ENCODE assay signal across 14 mouse cellular contexts in the genomic region with DNA sequence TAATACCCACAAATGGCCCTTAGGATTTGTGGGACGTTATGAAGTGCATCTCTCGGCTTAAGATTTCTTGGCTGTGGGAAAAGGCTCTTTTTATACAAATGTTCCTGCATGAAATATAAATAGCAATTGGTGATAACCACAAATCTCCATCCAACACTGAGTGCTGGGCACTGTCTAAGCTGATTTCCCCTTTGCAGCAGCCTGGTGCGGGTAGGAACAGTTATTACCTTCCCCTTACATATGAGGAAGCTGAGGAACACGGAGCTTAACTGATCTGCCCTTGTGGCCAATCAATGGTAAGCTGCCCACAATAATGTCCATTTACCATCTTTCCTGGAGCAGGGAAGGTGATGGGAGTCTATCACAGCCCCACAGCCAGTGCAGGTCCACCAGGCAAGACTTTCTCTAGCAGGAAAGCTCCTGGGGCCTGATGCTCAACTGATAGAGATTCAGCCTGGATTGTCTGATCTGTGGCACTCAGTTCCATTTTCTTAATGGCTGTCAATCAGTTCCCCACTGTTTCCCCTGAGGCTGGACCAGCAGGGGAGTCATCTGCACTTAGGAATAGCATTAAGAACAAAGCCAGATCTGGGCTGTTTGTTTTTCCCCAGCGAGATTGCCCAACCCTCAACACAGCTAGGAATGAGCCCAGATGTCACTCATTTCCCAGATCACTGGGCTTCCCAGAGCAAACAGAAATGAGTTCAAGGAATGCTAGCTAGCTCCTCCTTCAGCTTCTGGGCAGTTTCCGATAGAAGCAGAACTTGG. TPM values are rescaled to one million over a fixed set of nuclear protein-coding genes. Genes with fewer than 3 reads are reported as not detected.
DNase-seq lines count a peak whose midpoint lies in the region; ATAC-seq and TF ChIP-seq lines count a peak whose summit lies in the region.
"Had no signal": no experiment of that assay in that cellular context is flagged by ENCODE, and none has a peak within 500 bp of the region (broad histone marks: within the 10 kb centered on the region; RNA-seq: fewer than 3 reads in every experiment).

No protein-coding gene starts in this region.

- H3K9me3 ChIP-seq in liver, embryonic 11.5 days (ENCODE audit: control insufficient read depth, low read length), result no peaks in the 10 kb centered on the region
- H3K9me3 ChIP-seq in MEL (replicated peaks; ENCODE audit: insufficient read depth, low read length), result no peaks in the 10 kb centered on the region

- TF ChIP-seq RAD21 in MEL (IDR thresholded peaks at IDR 0.05; ENCODE audit: low read depth, low read length), result no peak

- DNase-seq in liver, adult 2 months (ENCODE audit: extremely low read depth, low read depth, low spot score), result peak; percentile 75
- no peak for DNase-seq in liver, embryonic 11.5 days (ENCODE audit: low spot score)
- DNase-seq in MEL (ENCODE audit: low read depth, low spot score) (peak; percentile 71), ZHBTc4 (ENCODE audit: low read depth, low spot score) (peak; percentile 92)
- no peak for DNase-seq in heart, postnatal 25 days (ENCODE audit: low spot score)
- DNase-seq in layer of hippocampus, postnatal 36 days, result no peak
- DNase-seq: gastrocnemius, postnatal 14 days; kidney, postnatal 4 days; right cerebral cortex, postnatal 4 days had no signal

- peak; percentile 49 to 52; a peak in 2 of 4 replicates for TF ChIP-seq EP300 in MEL (IDR thresholded peaks at IDR 0.05; ENCODE audit: low read depth in 1 of 2, low read length in 2 of 2)

- 54% methylated on average over 6 of the region's 6 CpGs for WGBS in liver, adult 2 months
- 44% methylated on average over 6 of the region's 6 CpGs for WGBS in liver, embryonic 11.5 days

- H3K27me3 ChIP-seq in liver, adult 2 months (ENCODE audit: control insufficient read depth, insufficient read depth, low read length), result no peaks in the 10 kb centered on the region
- no peaks in the 10 kb centered on the region for H3K27me3 ChIP-seq in liver, embryonic 11.5 days (replicated peaks; ENCODE audit: control insufficient read depth, insufficient read depth, low read length)
- no peaks in the 10 kb centered on the region for H3K27me3 ChIP-seq in MEL (ENCODE audit: control insufficient read depth in 1 of 2, insufficient read depth in 2 of 2, low read length in 2 of 2)

- no peak overlapping the region for H3K4me2 ChIP-seq in liver, embryonic 11.5 days

- H3K4me3 ChIP-seq in liver, adult 2 months (ENCODE audit: insufficient read depth, low read depth, low read length), result no peak overlapping the region
- no peak overlapping the region for H3K4me3 ChIP-seq in liver, embryonic 11.5 days (ENCODE audit: low read depth, low read length)
- H3K4me3 ChIP-seq in MEL (ENCODE audit: control insufficient read depth in 1 of 2, insufficient read depth in 1 of 2, low read depth in 2 of 2, low read length in 2 of 2), result no peak overlapping the region
- H3K4me3 ChIP-seq: megakaryocyte, embryonic 14.5 days had no signal

- peaks cover 5% of the 10 kb centered on the region; the same call in 1 of the 2 replicates for H3K4me1 ChIP-seq in liver, adult 2 months (ENCODE audit: control insufficient read depth, insufficient read depth, low read length)
- peaks cover 10% of the 10 kb centered on the region; the same call in 1 of the 2 replicates for H3K4me1 ChIP-seq in liver, embryonic 11.5 days (replicated peaks; ENCODE audit: control insufficient read depth, insufficient read depth, low read length)
- H3K4me1 ChIP-seq in MEL (ENCODE audit: control insufficient read depth in 1 of 2, insufficient read depth in 2 of 2, low read length in 2 of 2), result peaks cover 9 to 34% of the 10 kb centered on the region in 2 experiments

- H3K79me2 ChIP-seq in liver, adult 2 months (ENCODE audit: control insufficient read depth, insufficient read depth, low read length), result no peaks in the 10 kb centered on the region
- H3K79me2 ChIP-seq in MEL (ENCODE audit: control insufficient read depth, insufficient read depth, low read length, poor library complexity), result no peaks in the 10 kb centered on the region

- H3K36me3 ChIP-seq in liver, adult 2 months (ENCODE audit: control insufficient read depth, insufficient read depth, low read length), result no peaks in the 10 kb centered on the region
- no peaks in the 10 kb centered on the region for H3K36me3 ChIP-seq in liver, embryonic 11.5 days (ENCODE audit: control insufficient read depth, insufficient read depth, low read length)
- peaks cover 0 to 15% of the 10 kb centered on the region in 2 experiments; a peak in 2 of 4 replicates for H3K36me3 ChIP-seq in MEL (ENCODE audit: control insufficient read depth in 1 of 2, insufficient read depth in 2 of 2, low read length in 2 of 2)

- TF ChIP-seq CTCF in liver, adult 2 months (IDR thresholded peaks at IDR 0.05; ENCODE audit: low read depth, low read length), result no peak
- TF ChIP-seq CTCF in MEL (IDR thresholded peaks at IDR 0.05 in 2 of 3, conservative IDR thresholded peaks at IDR 0.05 in 1 of 3; ENCODE audit: control insufficient read depth in 1 of 3, insufficient read depth in 1 of 3, low read depth in 2 of 3, low read length in 3 of 3, poor library complexity in 1 of 3, severe bottlenecking in 1 of 3), result no peak; a peak in 1 of 6 replicates

- no peak overlapping the region for H3K9ac ChIP-seq in liver, adult 2 months (ENCODE audit: low read depth, low read length)
- no peak overlapping the region for H3K9ac ChIP-seq in liver, embryonic 11.5 days (ENCODE audit: low read depth, low read length)
- H3K9ac ChIP-seq in MEL (ENCODE audit: control insufficient read depth, low read depth, low read length, poor library complexity, severe bottlenecking), result no peak overlapping the region
- H3K9ac ChIP-seq: liver, embryonic 14.5 days had no signal

- H3K27ac ChIP-seq in liver, adult 2 months (replicated peaks; ENCODE audit: insufficient read depth, low read depth, low read length), result no peak overlapping the region
- no peak overlapping the region for H3K27ac ChIP-seq in liver, embryonic 11.5 days (ENCODE audit: low read depth, low read length)
- no peak overlapping the region for H3K27ac ChIP-seq in MEL (ENCODE audit: control insufficient read depth, low read depth, low read length)
- H3K27ac ChIP-seq: liver, embryonic 14.5 days; stomach, postnatal 0 days had no signal

- intact Hi-C loops in heart, postnatal 25 days (cut with DNase I), result no loop called here

- no peak for ATAC-seq in liver, embryonic 11.5 days (replicated peaks; ENCODE audit: low FRiP score)
- peak; percentile 67 for ATAC-seq in megakaryocyte, adult 5-6 weeks (ENCODE audit: poor library complexity, severe bottlenecking)
- ATAC-seq: intestine, postnatal 0 days had no signal

- TF ChIP-seq POLR2A in liver, adult 2 months (IDR thresholded peaks at IDR 0.05; ENCODE audit: extremely low read depth, insufficient read depth, low read length), result no peak
- TF ChIP-seq POLR2A in MEL (IDR thresholded peaks at IDR 0.05; ENCODE audit: control insufficient read depth in 1 of 2, insufficient read depth in 1 of 2, low read depth in 1 of 2, low read length in 2 of 2, poor library complexity in 1 of 2), result no peak

TF ChIP-seq in MEL, 35 proteins besides CTCF, POLR2A, EP300 and RAD21 (continues in another document):
- TF ChIP-seq NRF1 (IDR thresholded peaks at IDR 0.05; ENCODE audit: insufficient read depth, low read depth, low read length, poor library complexity, severe bottlenecking) (no peak), POLR2AphosphoS2 (IDR thresholded peaks at IDR 0.05; ENCODE audit: low read length) (no peak), MAFK (IDR thresholded peaks at IDR 0.05; ENCODE audit: borderline replicate concordance, low read depth, low read length) (no peak), ZKSCAN1 (IDR thresholded peaks at IDR 0.05; ENCODE audit: low read depth, low read length) (no peak), TCF12 (IDR thresholded peaks at IDR 0.05; ENCODE audit: low read depth, low read length) (no peak), NELFE (IDR thresholded peaks at IDR 0.05; ENCODE audit: low read depth, low read length) (no peak), GABPA (IDR thresholded peaks at IDR 0.05; ENCODE audit: low read depth, low read length) (no peak), ZNF384 (IDR thresholded peaks at IDR 0.05; ENCODE audit: low read depth, low read length) (no peak), MXI1 (IDR thresholded peaks at IDR 0.05; ENCODE audit: low read depth, low read length) (no peak), HCFC1 (IDR thresholded peaks at IDR 0.05; ENCODE audit: low read depth, low read length) (no peak), MAX (IDR thresholded peaks at IDR 0.05; ENCODE audit: low read length) (no peak), USF1 (IDR thresholded peaks at IDR 0.05; ENCODE audit: low read depth, low read length) (no peak), RCOR1 (IDR thresholded peaks at IDR 0.05; ENCODE audit: low read depth, low read length) (peak; percentile 50; the same call in 1 of the 2 replicates), CHD1 (IDR thresholded peaks at IDR 0.05; ENCODE audit: low read depth, low read length) (no peak), ZC3H11A (IDR thresholded peaks at IDR 0.05; ENCODE audit: low read depth, low read length) (no peak), UBTF (IDR thresholded peaks at IDR 0.05; ENCODE audit: borderline replicate concordance, insufficient read depth, low read depth, low read length) (0 out of 2 replicates have a peak, but pooled peaks have one; percentile 88)

RNA-seq across cellular contexts. Expression of a gene that starts 18.9 kb away (rescaled TPM):
- total RNA-seq in liver, adult 2 months (2014; rRNA removed), result 17.7 and 20.6 TPM in 2 replicates
- 13.6 and 15.2 TPM in 2 replicates for polyA plus RNA-seq in liver, adult 2 months (2012; rRNA removed)
- polyA plus RNA-seq in liver, embryonic 11.5 days (2014; fragmentation: Nextera tagmentation; extraction: Ambion mirVana), result 28.7 and 31.0 TPM in 2 replicates
- total RNA-seq in MEL (2012; rRNA removed), result 31.6 and 37.5 TPM in 2 replicates
- polyA plus RNA-seq in MEL (2012; ENCODE audit: insufficient read depth in 1 of 2, insufficient read length in 2 of 2, low read depth in 1 of 2, low replicate concordance in 2 of 2, missing spikeins in 1 of 2), result 10 to 100 TPM in 1 of 2 experiments, not detected in 1; 48.6 TPM
- 1.4 and 6.4 TPM in 2 replicates for total RNA-seq in megakaryocyte, adult 5-6 weeks (2015)
- 29.1 and 31.6 TPM in 2 replicates for total RNA-seq in megakaryocyte, adult 5-6 weeks (2017)
- total RNA-seq in heart, postnatal 25 days (2021), result 10 to 100 TPM; 32.5 to 39.6 TPM
- 10 to 100 TPM; 14.9 to 22.3 TPM for total RNA-seq in layer of hippocampus, postnatal 36 days (2021)

RNA-seq across cellular contexts. Expression of a gene that starts 56.0 kb away (rescaled TPM):
- 13.4 and 14.1 TPM in 2 replicates for total RNA-seq in liver, adult 2 months (2014; rRNA removed)
- polyA plus RNA-seq in liver, adult 2 months (2012; rRNA removed), result 23.4 and 27.9 TPM in 2 replicates
- 47.9 and 52.3 TPM in 2 replicates for polyA plus RNA-seq in liver, embryonic 11.5 days (2014; fragmentation: Nextera tagmentation; extraction: Ambion mirVana)
- 74.1 and 77.5 TPM in 2 replicates for total RNA-seq in MEL (2012; rRNA removed)
- 10 to 100 TPM in 1 of 2 experiments, not detected in 1; 80.5 TPM for polyA plus RNA-seq in MEL (2012; ENCODE audit: insufficient read depth in 1 of 2, insufficient read length in 2 of 2, low read depth in 1 of 2, low replicate concordance in 2 of 2, missing spikeins in 1 of 2)
- 21.3 and 25.6 TPM in 2 replicates for total RNA-seq in megakaryocyte, adult 5-6 weeks (2015)
- 15.1 and 22.5 TPM in 2 replicates for total RNA-seq in megakaryocyte, adult 5-6 weeks (2017)
- total RNA-seq in heart, postnatal 25 days (2021), result 10 to 100 TPM; 12.7 to 16.7 TPM
- 10 to 100 TPM; 15.0 to 19.4 TPM for total RNA-seq in layer of hippocampus, postnatal 36 days (2021)

Comparison
In these comparisons a context has a peak if more than half of its experiments do, and no peak if none do; other contexts are left out.
1. DNase-seq: peak in liver, adult 2 months (single experiment), MEL (single experiment) and ZHBTc4 (single experiment); none in liver, embryonic 11.5 days (single experiment), heart, postnatal 25 days (single experiment) and layer of hippocampus, postnatal 36 days (0 of 2).